Mouse (Mus musculus): ENCODE data around the gene Cnpy1.

DNA sequence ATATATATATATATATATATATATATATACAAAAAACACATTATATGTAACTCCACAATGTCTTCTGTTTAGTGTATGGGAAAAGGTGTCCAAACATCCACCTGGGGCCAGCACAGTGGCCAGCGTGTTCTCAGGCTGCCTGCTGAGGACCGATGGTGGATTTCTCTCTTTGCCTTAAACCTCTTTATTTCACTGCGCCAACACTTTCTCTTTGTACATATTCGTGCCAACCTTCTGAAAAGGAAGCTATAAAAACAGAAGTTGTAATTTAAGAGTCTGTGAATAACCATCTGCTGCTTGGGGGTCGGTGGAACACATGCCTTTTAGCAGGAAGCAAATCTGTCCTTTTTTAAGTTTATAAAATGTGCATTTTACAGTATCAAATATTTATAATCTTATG is 73.9 kb downstream of the Cnpy1 start:
- TF ChIP-seq BHLHE40 (IDR thresholded peaks at IDR 0.05; ENCODE audit: borderline replicate concordance, low read depth, low read length) (no peak), USF1 (IDR thresholded peaks at IDR 0.05; ENCODE audit: low read depth, low read length) (no peak), ELF1 (IDR thresholded peaks at IDR 0.05; ENCODE audit: low read depth, low read length) (no peak), EP300 (IDR thresholded peaks at IDR 0.05; ENCODE audit: low read depth in 1 of 2, low read length in 2 of 2) (no peak), NELFE (IDR thresholded peaks at IDR 0.05; ENCODE audit: low read depth, low read length) (no peak), KAT2A (conservative IDR thresholded peaks at IDR 0.05; ENCODE audit: low read depth, low read length) (no peak), POLR2A (IDR thresholded peaks at IDR 0.05; ENCODE audit: control insufficient read depth in 1 of 2, insufficient read depth in 1 of 2, low read depth in 1 of 2, low read length in 2 of 2, poor library complexity in 1 of 2) (no peak), CTCF (IDR thresholded peaks at IDR 0.05 in 2 of 3, conservative IDR thresholded peaks at IDR 0.05 in 1 of 3; ENCODE audit: control insufficient read depth in 1 of 3, insufficient read depth in 1 of 3, low read depth in 2 of 3, low read length in 3 of 3, poor library complexity in 1 of 3, severe bottlenecking in 1 of 3) (no peak), ZNF384 (IDR thresholded peaks at IDR 0.05; ENCODE audit: low read depth, low read length) (no peak), MYC (IDR thresholded peaks at IDR 0.05; ENCODE audit: low read depth, low read length) (no peak), RAD21 (IDR thresholded peaks at IDR 0.05; ENCODE audit: low read depth, low read length) (no peak), JUND (IDR thresholded peaks at IDR 0.05; ENCODE audit: low read depth, low read length) (no peak), RCOR1 (IDR thresholded peaks at IDR 0.05; ENCODE audit: low read depth, low read length) (no peak), ZC3H11A (IDR thresholded peaks at IDR 0.05; ENCODE audit: low read depth, low read length) (no peak)
